Mouse (Mus musculus): ENCODE measurements around the gene Fam43a.

GRCm38 (mm10) chr16:30580765-30581164 is 18.8 kb upstream of the Fam43a start:
- TF ChIP-seq CTCF (conservative IDR thresholded peaks at IDR 0.05 in 1 of 2, IDR thresholded peaks at IDR 0.05 in 1 of 2; ENCODE audit: low read depth in 2 of 2, low read length in 2 of 2) (no peak), MAFK (IDR thresholded peaks at IDR 0.05; ENCODE audit: insufficient replicate concordance, low read length) (no peak), ZKSCAN1 (IDR thresholded peaks at IDR 0.05; ENCODE audit: borderline replicate concordance, low read depth, low read length) (no peak), SIN3A (IDR thresholded peaks at IDR 0.05; ENCODE audit: low read length) (no peak), TCF12 (IDR thresholded peaks at IDR 0.05; ENCODE audit: low read depth, low read length) (no peak), CHD2 (IDR thresholded peaks at IDR 0.05; ENCODE audit: low read length) (no peak), POLR2A (IDR thresholded peaks at IDR 0.05; ENCODE audit: low read depth, low read length) (no peak)

Data from CH12.LX (cell line).